Mouse (Mus musculus) adrenal gland, adult 8-10 months (tissue): Measurements from ENCODE around the gene Ubtf. TPM values are rescaled to one million over a fixed set of nuclear protein-coding genes. Genes with fewer than 3 reads are reported as not detected.

Experiments used
- DNase-seq: peaks from one replicate; pipeline ENCODE4 v3.0.0; 2022
- total RNA-seq, 4 experiments: library from RNA; stranded (reverse); gene quantifications; 2 replicates each; pipeline ENCODE4 v1.2.4; 2022

Gene Ubtf
- total RNA-seq, 4 experiments from 2014 or later = 87.3 to 115 (median 94.5) TPM

GRCm38 (mm10) chr11:102258095-102258494 lies 61.4 kb downstream of the Ubtf start:
- DNase-seq = no peak

GRCm38 (mm10) chr11:102257514-102257913 lies 62.0 kb downstream of the Ubtf start:
- no peak for DNase-seq

Other genes with a start within 250 kb of the Ubtf start
- gene Mpp2, start 231.2 kb downstream of the Ubtf start, total RNA-seq = 10 to 100 TPM; 12.6 to 29.0 (median 15.2) TPM
- gene Ppy, start 218.4 kb downstream of the Ubtf start, total RNA-seq = not detected
- not detected for gene Pyy, start 211.9 kb downstream of the Ubtf start, total RNA-seq
- 1 to 10 TPM in 2 of 4 experiments, under 1 TPM in 2; 0.20 to 3.0 (median 1.6) TPM for gene Nags, start 174.2 kb downstream of the Ubtf start, total RNA-seq
- 10 to 100 TPM; 18.0 to 21.8 (median 19.7) TPM for gene Tmem101, start 163.3 kb downstream of the Ubtf start, total RNA-seq
- gene Lsm12, start 134.4 kb downstream of the Ubtf start, total RNA-seq = 10 to 100 TPM; 67.2 to 86.9 (median 81.0) TPM
- gene G6pc3, start 130.1 kb downstream of the Ubtf start, total RNA-seq = 100 to 1,000 TPM; 143 to 173 (median 158) TPM
- 100 to 1,000 TPM; 100 to 175 (median 132) TPM for gene Hdac5, start 89.6 kb downstream of the Ubtf start, total RNA-seq
- under 1 TPM; 0.41 to 0.83 (median 0.56) TPM for gene BC030867, start 70.9 kb downstream of the Ubtf start, total RNA-seq
- gene Asb16, start 51.0 kb downstream of the Ubtf start, total RNA-seq = 1 to 10 TPM in 2 of 4 experiments, under 1 TPM in 2; 0.20 to 1.2 (median 0.78) TPM
- gene Tmub2, start 34.8 kb downstream of the Ubtf start, total RNA-seq = 10 to 100 TPM; 59.6 to 67.4 (median 63.3) TPM
- gene Atxn7l3, start 23.1 kb downstream of the Ubtf start, total RNA-seq = 10 to 100 TPM; 51.0 to 53.8 (median 52.3) TPM
- gene Slc4a1, start 46.5 kb upstream of the Ubtf start, total RNA-seq = under 1 TPM; 0.06 to 0.70 (median 0.31) TPM
- 10 to 100 TPM; 53.9 to 83.9 (median 77.5) TPM for gene Rundc3a, start 73.7 kb upstream of the Ubtf start, total RNA-seq
- 100 to 1,000 TPM; 343 to 469 (median 379) TPM for gene Slc25a39, start 88.2 kb upstream of the Ubtf start, total RNA-seq
- 100 to 1,000 TPM; 171 to 220 (median 202) TPM for gene Grn, start 110.6 kb upstream of the Ubtf start, total RNA-seq
- 1 to 10 TPM; 3.8 to 6.2 (median 5.0) TPM for gene Fam171a2, start 127.9 kb upstream of the Ubtf start, total RNA-seq
- 1 to 10 TPM; 2.9 to 4.7 (median 4.1) TPM for gene Itga2b, start 150.4 kb upstream of the Ubtf start, total RNA-seq
- gene Gpatch8, start 236.7 kb upstream of the Ubtf start, total RNA-seq = 10 to 100 TPM; 29.2 to 48.9 (median 35.7) TPM